Mouse (Mus musculus) embryonic facial prominence, embryonic 12.5 days (tissue): ENCODE measurements around the gene Vpreb1. TPM values are rescaled to one million over a fixed set of nuclear protein-coding genes. Genes with fewer than 3 reads are reported as not detected.
"Not testable (repeated sequence)": the region's sequence is repeated elsewhere in the genome, so short reads cannot be mapped to it uniquely, and the experiment has no call there.

Experiments used
- ATAC-seq: fragments of 200-750 bp; cut with Nextera tagmentation; 2 replicates; pipeline ENCODE4 v1.8.0; 2017; ENCODE audit not compliant: insufficient number of reproducible peaks, insufficient read depth, low FRiP score, low TSS enrichment
- H3K27ac ChIP-seq: fragments of 300-500 bp; sonication (generic); 2 replicates; pipeline ENCODE4 v1.5.1; 2016; ENCODE audit warnings: mild to moderate bottlenecking
- H3K27me3 ChIP-seq: fragments of 300-500 bp; sonication (generic); 2 replicates; pipeline ENCODE4 v1.6.1; 2016; ENCODE audit warnings: mild to moderate bottlenecking, moderate library complexity
- H3K36me3 ChIP-seq: fragments of 300-500 bp; sonication (generic); 2 replicates; pipeline ENCODE4 v1.6.1; 2016; ENCODE audit warnings: mild to moderate bottlenecking
- H3K4me1 ChIP-seq: fragments of 300-500 bp; sonication (generic); 2 replicates; pipeline ENCODE4 v1.6.1; 2016
- H3K4me2 ChIP-seq: fragments of 300-500 bp; sonication (generic); replicated peaks from 2 replicates; pipeline ENCODE4 v1.6.1; 2016; ENCODE audit warnings: mild to moderate bottlenecking, moderate library complexity
- H3K4me3 ChIP-seq: fragments of 300-500 bp; sonication (generic); 2 replicates; pipeline ENCODE4 v1.5.1; 2016; ENCODE audit warnings: mild to moderate bottlenecking
- H3K9ac ChIP-seq: fragments of 300-500 bp; sonication (generic); 2 replicates; pipeline ENCODE4 v1.6.1; 2016; ENCODE audit warnings: mild to moderate bottlenecking, moderate library complexity
- H3K9me3 ChIP-seq: fragments of 300-500 bp; sonication (generic); 2 replicates; pipeline ENCODE4 v1.6.1; 2016; ENCODE audit warnings: mild to moderate bottlenecking, moderate library complexity
- WGBS: fragments of 180-500 bp; shearing (Covaris S2); methylation state at CpG from one replicate; pipeline ENCODE4 v1.1.7; 2016; 5-methylcytosine and 5-hydroxymethylcytosine counted together
- polyA plus RNA-seq: library from polyadenylated mRNA; unstranded; fragments of >200 nt; fragmentation: Nextera tagmentation; extraction: Ambion mirVana; gene quantifications from 2 replicates; pipeline ENCODE4 v1.2.1, GENCODE M21; 2016

Gene Vpreb1
- polyA plus RNA-seq, 1 experiment from 2014 or later: 1.7 TPM

DNA sequence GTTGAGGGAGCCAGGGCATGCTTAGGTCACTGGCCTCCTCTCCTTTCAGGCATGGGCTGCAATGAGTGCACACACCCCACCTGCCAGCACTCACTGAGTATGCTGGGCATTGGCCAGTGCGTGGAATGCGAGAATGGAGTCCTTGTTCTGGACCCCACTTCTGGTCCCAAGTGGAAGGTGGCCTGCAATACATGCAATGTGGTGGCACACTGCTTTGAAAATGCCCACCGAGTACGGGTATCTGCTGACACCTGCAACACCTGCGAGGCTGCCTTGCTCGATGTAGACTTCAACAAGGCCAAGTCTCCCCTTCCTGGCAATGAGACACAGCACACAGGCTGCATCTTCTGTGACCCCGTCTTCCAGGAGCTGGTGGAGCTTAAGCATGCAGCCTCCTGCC, 21.7 kb upstream of the Vpreb1 start:
- Histone ChIP-seq H3K9ac (no peak overlapping the region), H3K9me3 (no peaks in the 10 kb centered on the region), H3K4me3 (no peak overlapping the region), H3K36me3 (peaks cover 68% of the 10 kb centered on the region), H3K27me3 (no peaks in the 10 kb centered on the region), H3K4me2 (no peak overlapping the region), H3K27ac (no peak overlapping the region), H3K4me1 (0 out of 2 replicates have a peak, but pooled peaks cover 8% of the 10 kb centered on the region)
- no peak for ATAC-seq
- WGBS: 91% methylated on average over 7 of the region's 7 CpGs

DNA sequence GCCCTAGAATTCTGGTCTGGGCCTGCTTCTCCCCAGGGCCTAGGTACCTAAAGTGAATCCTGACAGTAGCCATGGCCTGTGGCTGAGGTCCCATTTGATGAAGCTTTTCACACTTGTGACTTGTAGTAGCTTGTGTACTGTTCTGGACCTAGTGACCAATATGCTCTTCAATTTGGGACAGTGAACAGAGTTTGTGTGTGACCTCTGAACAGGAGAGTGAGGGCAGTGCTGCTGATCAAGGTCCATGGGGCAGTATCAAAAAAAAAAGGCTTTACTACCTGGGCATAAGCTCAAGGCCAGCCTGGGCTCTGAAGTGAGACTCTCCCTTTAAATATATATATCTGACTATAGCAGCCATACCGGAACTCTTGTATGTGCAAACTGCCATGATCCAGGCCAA, 17.7 kb upstream of the Vpreb1 start:
- no peaks in the 10 kb centered on the region for H3K27me3 ChIP-seq
- no peaks in the 10 kb centered on the region for H3K4me1 ChIP-seq
- no peak overlapping the region for H3K4me3 ChIP-seq
- 97% methylated on average over 1 of the region's 1 CpGs for WGBS
- no peak for ATAC-seq
- H3K9me3 ChIP-seq: no peaks in the 10 kb centered on the region
- H3K4me2 ChIP-seq: no peak overlapping the region
- H3K9ac ChIP-seq: no peak overlapping the region
- H3K36me3 ChIP-seq: peaks cover 99% of the 10 kb centered on the region
- no peak overlapping the region for H3K27ac ChIP-seq

DNA sequence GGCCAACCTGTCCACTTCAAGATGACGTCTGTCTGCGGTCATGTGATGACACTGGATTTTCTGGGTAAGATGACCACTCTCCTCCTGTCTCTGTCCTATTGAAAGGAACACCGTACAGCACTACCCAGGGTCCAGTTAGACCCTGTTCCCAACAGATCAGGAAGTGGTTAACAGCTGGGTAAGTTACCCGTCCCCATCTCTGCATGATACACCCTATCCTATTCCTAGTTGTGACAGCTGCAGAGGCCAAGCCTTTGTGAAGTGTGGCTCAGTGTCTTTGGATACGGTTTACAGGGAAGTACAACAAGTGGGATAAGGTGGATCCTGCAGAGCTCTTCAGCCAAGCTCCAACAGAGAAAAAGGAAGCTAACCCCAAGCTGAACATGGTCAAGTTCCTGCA, 8.4 kb upstream of the Vpreb1 start:
- peaks cover 84% of the 10 kb centered on the region for H3K36me3 ChIP-seq
- H3K4me2 ChIP-seq: no peak overlapping the region
- H3K9me3 ChIP-seq: peaks cover 8% of the 10 kb centered on the region; the same call in 1 of the 2 replicates
- ATAC-seq: no peak
- no peaks in the 10 kb centered on the region for H3K27me3 ChIP-seq
- H3K27ac ChIP-seq: no peak overlapping the region
- no peak overlapping the region for H3K9ac ChIP-seq
- no peaks in the 10 kb centered on the region for H3K4me1 ChIP-seq
- H3K4me3 ChIP-seq: no peak overlapping the region
- 89% methylated on average over 5 of the region's 5 CpGs for WGBS

DNA sequence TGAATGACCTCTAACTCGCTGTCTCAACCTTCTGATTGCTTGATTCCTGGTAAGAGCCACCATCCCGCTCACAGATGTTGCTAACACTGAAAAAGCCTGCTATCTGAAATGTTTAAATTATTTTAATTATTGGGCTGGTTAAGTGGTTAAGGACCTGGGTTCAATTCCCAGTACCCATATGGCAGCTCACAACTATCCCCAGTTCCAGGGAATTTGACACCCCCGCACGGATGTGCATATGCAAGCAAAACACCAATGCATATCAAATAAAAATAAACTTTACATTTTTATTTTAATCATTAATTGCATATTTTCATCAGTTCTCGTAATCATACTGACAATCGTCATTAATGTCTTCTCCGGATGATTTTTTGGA, 414 bp downstream of the Vpreb1 start:
- peak; percentile 61; the same call in 1 of the 2 replicates for ATAC-seq
- Histone ChIP-seq H3K27me3 (no peaks in the 10 kb centered on the region), H3K36me3 (0 out of 2 replicates have a peak, but pooled peaks cover 3% of the 10 kb centered on the region), H3K9me3 (no peaks in the 10 kb centered on the region), H3K4me1 (peaks cover 4% of the 10 kb centered on the region; the same call in 1 of the 2 replicates), H3K27ac (no peak overlapping the region; the same call in 1 of the 2 replicates), H3K9ac (no peak overlapping the region), H3K4me2 (peak overlapping the region; percentile 63), H3K4me3 (peak overlapping the region; percentile 70)
- 33% methylated on average over 7 of the region's 7 CpGs for WGBS

DNA sequence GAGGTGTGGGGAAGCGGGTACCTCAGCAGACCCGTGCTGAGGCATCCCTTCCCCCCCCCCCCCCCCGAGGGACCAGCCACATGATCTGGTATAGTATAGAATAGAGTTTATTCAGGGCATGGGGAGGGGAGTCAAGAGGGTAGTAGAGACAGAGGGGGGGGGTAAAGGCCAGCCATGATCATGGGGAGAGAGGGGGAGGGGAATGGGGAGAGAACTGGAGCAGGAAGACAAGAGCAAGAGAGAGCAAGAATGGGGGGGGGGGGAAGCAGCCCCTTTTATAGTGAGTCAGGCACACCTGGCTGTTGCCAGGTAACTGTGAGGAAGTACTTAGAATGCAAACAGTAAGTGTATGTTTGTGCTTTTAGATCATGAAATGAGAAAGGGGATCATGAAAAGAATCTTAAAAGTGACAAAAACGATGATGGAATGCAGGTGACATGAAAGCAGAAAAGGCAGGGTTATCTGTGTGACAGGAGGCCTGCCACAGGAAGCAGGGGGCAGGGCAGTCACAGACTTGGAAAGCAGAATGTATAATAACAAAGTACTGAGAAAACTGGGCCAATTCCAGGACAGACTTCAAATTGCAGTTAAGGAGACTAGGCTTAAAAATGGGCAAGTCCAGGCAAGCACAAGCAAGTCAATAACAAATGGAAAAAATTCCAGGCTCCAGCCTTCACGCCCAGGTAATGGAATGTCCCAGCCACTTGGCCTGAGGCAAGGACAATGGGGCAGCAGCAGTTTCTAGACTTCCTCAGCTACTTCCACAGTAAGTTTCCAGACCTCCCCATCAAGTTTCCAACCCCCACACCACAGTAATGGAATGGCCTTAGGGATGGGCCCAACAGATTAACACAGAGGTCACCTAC, 4.7 kb downstream of the Vpreb1 start:
- H3K4me1 ChIP-seq: no peaks in the 10 kb centered on the region
- no peak overlapping the region for H3K9ac ChIP-seq
- H3K27me3 ChIP-seq: no peaks in the 10 kb centered on the region
- ATAC-seq: no peak
- WGBS: 44% methylated on average over 4 of the region's 5 CpGs
- H3K27ac ChIP-seq: no peak overlapping the region
- H3K4me2 ChIP-seq: no peak overlapping the region
- no peaks in the 10 kb centered on the region for H3K36me3 ChIP-seq
- H3K4me3 ChIP-seq: no peak overlapping the region
- no peaks in the 10 kb centered on the region for H3K9me3 ChIP-seq

DNA sequence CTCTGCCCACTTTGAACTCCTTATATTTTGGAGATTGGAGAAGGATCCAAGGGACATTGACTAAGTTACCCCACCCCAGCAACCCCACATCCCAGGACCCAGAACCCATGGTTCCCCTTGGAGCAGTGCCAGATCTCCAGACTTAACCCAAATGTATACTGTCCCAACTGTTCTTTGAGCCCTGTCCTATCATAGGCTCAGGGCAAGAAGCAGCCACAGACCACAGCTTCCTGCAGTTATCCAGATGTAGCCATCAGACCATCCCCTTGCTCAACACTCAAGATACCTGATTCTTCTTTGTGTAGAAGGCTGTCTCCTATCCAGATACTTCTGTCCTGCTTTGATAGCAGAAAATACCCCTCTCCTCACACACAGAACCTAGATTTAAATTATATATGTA, 5.4 kb downstream of the Vpreb1 start:
- Histone ChIP-seq H3K36me3 (no peaks in the 10 kb centered on the region), H3K27ac (no peak overlapping the region), H3K9me3 (no peaks in the 10 kb centered on the region), H3K4me3 (no peak overlapping the region), H3K27me3 (no peaks in the 10 kb centered on the region), H3K9ac (no peak overlapping the region), H3K4me2 (no peak overlapping the region), H3K4me1 (no peaks in the 10 kb centered on the region)
- no peak for ATAC-seq

DNA sequence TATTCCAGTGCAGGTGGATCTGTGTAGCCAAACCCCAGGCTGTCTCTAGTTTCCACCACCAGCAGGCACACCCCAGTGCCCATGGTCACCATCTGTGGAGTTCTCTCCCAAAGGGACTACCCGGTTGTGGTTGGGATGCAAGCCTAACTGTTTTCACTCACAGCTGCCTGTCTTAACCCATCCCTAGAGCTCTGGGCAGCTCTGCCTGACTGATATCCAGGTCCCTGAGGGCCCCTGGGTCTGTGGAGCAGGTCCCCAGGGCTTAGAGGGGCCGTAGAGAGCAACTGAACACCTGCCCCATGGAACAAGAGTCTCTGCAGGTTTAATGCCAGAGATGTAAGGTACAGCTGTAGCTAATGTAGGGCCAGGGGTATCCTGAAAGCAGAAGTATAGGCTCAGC, 6.7 kb downstream of the Vpreb1 start, which contains the start of gene Igll1:
Gene Igll1 (minus strand): TSS at position 8 of the 400 bp plus-strand sequence.
- no peak within 1 kb of the TSS for H3K4me2 ChIP-seq
- no peaks in the 10 kb centered on the region for H3K27me3 ChIP-seq
- H3K4me1 ChIP-seq: no peaks in the 10 kb centered on the region
- H3K9ac ChIP-seq: no peak within 1 kb of the TSS
- no peak within 1 kb of the TSS for H3K27ac ChIP-seq
- WGBS: 71% methylated on average over 2 of the region's 2 CpGs
- no peaks in the 10 kb centered on the region for H3K36me3 ChIP-seq
- H3K9me3 ChIP-seq: no peaks in the 10 kb centered on the region
- no peak within 1 kb of the TSS for H3K4me3 ChIP-seq
- ATAC-seq: no peak

DNA sequence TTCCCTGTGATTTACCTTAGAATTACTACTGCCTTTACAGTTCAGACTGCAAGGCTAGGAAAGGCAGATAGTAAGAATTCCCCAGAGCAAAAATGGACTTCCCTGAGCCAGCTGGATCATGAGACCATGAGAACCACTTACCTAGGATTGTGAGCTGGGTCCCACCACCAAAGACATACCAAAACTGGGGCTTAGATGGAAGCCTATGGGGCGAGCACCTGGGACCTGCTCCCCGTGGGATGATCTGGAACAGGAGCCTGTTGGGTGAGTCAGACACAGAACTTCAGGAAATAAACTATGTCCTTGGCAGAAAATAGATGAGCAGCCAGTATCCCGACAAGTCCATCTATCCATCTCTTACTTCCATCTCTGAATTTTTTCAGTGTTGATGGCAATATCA, 8.4 kb downstream of the Vpreb1 start:
- WGBS: 72% methylated on average over 3 of the region's 3 CpGs

DNA sequence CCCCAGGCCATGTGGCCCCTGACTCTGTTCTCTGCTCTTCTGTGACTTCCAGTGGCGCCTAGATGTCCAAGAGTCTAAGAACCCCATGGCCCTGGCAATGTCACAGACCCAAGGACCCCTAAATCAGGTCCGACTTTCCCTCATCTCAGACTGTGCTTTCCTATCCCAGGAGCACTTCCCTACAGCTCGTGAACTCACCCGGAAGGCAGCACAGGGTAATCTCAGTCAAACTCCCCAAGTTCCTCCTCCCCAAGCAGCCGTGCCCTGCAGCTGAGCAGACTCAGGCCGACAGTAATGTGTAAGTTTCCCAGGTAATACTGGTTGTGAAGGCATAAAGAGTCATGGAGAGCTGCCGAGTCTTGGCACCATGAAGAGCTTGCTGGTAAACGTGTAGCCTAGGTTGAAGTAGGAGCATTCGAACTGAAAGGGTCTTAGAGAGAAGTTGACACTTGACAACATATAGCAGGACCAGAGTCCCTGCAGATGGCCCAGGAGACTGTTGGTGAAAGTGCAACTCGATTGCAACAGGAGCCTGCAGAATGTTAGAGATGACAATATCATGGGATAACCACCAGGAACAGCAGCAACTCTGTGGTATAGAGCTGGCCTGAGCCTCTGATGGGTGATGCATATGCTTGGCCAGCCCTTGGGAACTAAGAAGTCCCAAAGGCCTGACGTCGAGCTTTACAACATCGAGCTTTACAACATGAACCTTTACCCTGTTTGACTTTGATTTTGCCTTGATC, 13.7 kb downstream of the Vpreb1 start:
- no peaks in the 10 kb centered on the region for H3K36me3 ChIP-seq
- no peak overlapping the region for H3K4me2 ChIP-seq
- ATAC-seq: no peak
- H3K27me3 ChIP-seq: no peaks in the 10 kb centered on the region
- no peaks in the 10 kb centered on the region for H3K9me3 ChIP-seq
- no peak overlapping the region for H3K27ac ChIP-seq
- no peak overlapping the region for H3K4me3 ChIP-seq
- no peak overlapping the region for H3K9ac ChIP-seq
- 73% methylated on average over 13 of the region's 13 CpGs for WGBS
- no peaks in the 10 kb centered on the region for H3K4me1 ChIP-seq

More for the DNA sequence above, 8.4 kb downstream of the Vpreb1 start:
- no peak overlapping the region for H3K4me2 ChIP-seq
- no peaks in the 10 kb centered on the region for H3K27me3 ChIP-seq
- H3K9me3 ChIP-seq: no peaks in the 10 kb centered on the region
- H3K36me3 ChIP-seq: no peaks in the 10 kb centered on the region
- ATAC-seq: no peak
- no peak overlapping the region for H3K27ac ChIP-seq
- no peak overlapping the region for H3K4me3 ChIP-seq
- no peaks in the 10 kb centered on the region for H3K4me1 ChIP-seq
- no peak overlapping the region for H3K9ac ChIP-seq

DNA sequence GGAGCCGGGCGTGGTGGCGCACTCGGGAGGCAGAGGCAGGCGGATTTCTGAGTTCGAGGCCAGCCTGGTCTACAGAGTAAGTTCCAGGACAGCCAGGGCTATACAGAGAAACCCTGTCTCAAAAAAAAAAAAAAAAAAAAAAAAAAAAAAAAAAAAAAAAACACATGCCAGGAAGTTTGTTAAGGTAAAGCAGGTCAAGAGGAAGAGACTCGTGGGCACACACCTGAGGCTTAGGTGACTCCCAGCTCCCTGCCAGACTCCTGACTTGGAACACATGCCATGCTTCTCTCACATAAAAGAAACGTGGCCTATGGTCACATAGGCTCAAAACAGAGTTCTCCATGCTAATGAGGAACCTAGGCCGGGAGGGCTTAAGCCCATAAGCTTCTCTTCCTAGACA, 14.6 kb downstream of the Vpreb1 start:
- H3K27ac ChIP-seq, H3K4me1 ChIP-seq, H3K9ac ChIP-seq, H3K27me3 ChIP-seq, H3K36me3 ChIP-seq, ATAC-seq, H3K9me3 ChIP-seq, H3K4me2 ChIP-seq, H3K4me3 ChIP-seq: not testable (repeated sequence)
- WGBS: 81% methylated on average over 9 of the region's 9 CpGs

DNA sequence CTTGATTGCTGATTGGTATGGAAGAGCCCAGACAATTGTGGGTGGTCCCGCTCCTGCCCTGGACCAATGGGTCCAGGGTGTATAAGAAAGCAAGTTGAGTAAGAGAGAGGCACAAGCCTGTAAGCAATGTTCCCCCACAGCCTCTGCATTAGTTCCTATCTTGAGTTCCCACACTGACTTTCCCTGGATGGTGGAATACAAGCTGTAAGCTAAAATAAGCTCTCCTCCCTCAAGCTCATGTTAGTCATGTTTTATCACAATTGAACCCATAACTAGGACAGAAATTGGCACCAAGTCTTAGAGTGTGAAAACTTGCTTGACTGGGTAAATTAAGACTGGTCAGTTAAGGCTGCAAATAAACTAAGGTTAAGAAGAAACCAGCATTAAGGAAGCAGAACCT, 15.1 kb downstream of the Vpreb1 start:
- no peaks in the 10 kb centered on the region for H3K9me3 ChIP-seq
- no peaks in the 10 kb centered on the region for H3K36me3 ChIP-seq
- no peak overlapping the region for H3K4me2 ChIP-seq
- H3K27ac ChIP-seq: no peak overlapping the region
- H3K27me3 ChIP-seq: no peaks in the 10 kb centered on the region
- no peak overlapping the region for H3K9ac ChIP-seq
- no peak overlapping the region for H3K4me3 ChIP-seq
- WGBS: 100% methylated on average over 1 of the region's 1 CpGs
- ATAC-seq: no peak
- H3K4me1 ChIP-seq: no peaks in the 10 kb centered on the region

DNA sequence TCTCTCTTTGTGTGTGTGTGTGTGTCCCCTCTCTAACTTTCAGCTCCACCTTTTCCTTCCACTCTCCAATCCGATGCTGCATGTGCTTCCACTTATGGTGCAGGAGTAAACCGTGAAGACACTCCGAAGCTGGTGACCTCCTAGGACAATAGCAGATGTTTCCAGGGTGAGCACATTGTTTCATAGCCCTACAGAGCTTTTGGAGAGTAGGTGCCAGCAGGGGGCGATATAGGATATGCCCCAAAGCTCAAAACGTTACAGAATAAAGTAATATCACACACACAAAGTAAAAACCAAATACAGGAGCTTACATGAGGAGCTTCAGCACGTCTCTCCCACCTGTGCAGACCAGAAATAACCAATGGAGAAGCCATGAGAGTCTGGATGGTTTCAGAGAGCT, 15.8 kb downstream of the Vpreb1 start:
- Histone ChIP-seq H3K4me2 (no peak overlapping the region), H3K4me1 (no peaks in the 10 kb centered on the region), H3K27ac (no peak overlapping the region), H3K27me3 (no peaks in the 10 kb centered on the region), H3K9ac (no peak overlapping the region), H3K4me3 (no peak overlapping the region), H3K9me3 (no peaks in the 10 kb centered on the region), H3K36me3 (no peaks in the 10 kb centered on the region)
- ATAC-seq: no peak
- 30% methylated on average over 6 of the region's 6 CpGs for WGBS
